Mouse (Mus musculus): Measurements from ENCODE around the gene Cnot11. TPM values are rescaled to one million over a fixed set of nuclear protein-coding genes. Genes with fewer than 3 reads are reported as not detected.

Cnot11 gene
- 10 to 100 TPM; 22.8 to 26.4 TPM for total RNA-seq (2021)
- long read RNA-seq, experiment 1, transcript Cnot11-201 (7 exons, 3,162 nt), result major isoform, 22 of 26 reads
- long read RNA-seq, experiment 1, partial matches to known transcripts, result 1 of 26 reads
- long read RNA-seq, experiment 1, other reads (novel, unspliced or antisense), result 2 of 26 reads
- long read RNA-seq, experiment 2, transcript Cnot11-201 (7 exons, 3,162 nt), result major isoform, 7 of 11 reads
- long read RNA-seq, experiment 2, partial matches to known transcripts, result 2 of 11 reads
- long read RNA-seq, experiment 2, other reads (novel, unspliced or antisense), result 1 of 11 reads

GRCm38 (mm10) chr1:39534831-39535230 is at the start of gene Cnot11:
Cnot11 (plus strand) TSS chr1:39534992.
- Histone ChIP-seq H3K4me3 (peak within 1 kb of the TSS; percentile 73), H3K27ac (peak within 1 kb of the TSS; percentile 89)
- no peak for DNase-seq (ENCODE audit: extremely low spot score in 1 of 2, low spot score in 2 of 2)
- TF ChIP-seq CTCF (IDR thresholded peaks at IDR 0.05), result no peak
- intact Hi-C loops (cut with DNase I), result loop anchor here (5.0 to 10.0 kb wide), 2 partner anchors 117 to 340 kb away; partner anchors contain the start of genes Creg2 and Npas2

GRCm38 (mm10) chr1:39487370-39487769 is 47.4 kb upstream of the Cnot11 start:
- H3K27ac ChIP-seq, result no peak overlapping the region
- H3K4me3 ChIP-seq, result no peak overlapping the region
- no peak for TF ChIP-seq CTCF (IDR thresholded peaks at IDR 0.05)
- DNase-seq (ENCODE audit: extremely low spot score in 1 of 2, low spot score in 2 of 2), result no peak
- intact Hi-C loops (cut with DNase I), result no loop called here

DNA sequence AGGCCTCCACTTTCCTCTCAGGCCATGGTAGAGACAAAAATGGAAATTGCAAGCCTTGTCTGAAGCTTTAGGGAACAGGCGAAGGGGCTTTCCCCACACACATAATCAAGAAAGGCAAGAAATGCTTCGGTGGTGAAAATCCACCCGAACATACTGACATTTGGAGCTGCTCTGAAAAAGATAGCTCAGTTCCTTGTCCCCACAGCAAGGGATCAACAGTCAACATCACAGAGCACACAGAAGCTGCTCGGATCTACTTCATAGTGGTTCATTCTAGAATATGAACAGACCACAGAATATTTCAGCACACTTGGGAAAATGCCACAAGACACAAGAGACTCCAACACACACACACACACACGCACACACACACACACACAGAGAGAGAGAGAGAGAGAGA is 41.6 kb upstream of the Cnot11 start:
- no peak for DNase-seq (ENCODE audit: extremely low spot score in 1 of 2, low spot score in 2 of 2)
- TF ChIP-seq CTCF (IDR thresholded peaks at IDR 0.05), result no peak
- intact Hi-C loops (cut with DNase I), result no loop called here
- no peak overlapping the region for H3K27ac ChIP-seq
- no peak overlapping the region for H3K4me3 ChIP-seq

- DNase-seq (ENCODE audit: extremely low spot score in 1 of 2, low spot score in 2 of 2), result no peak
- intact Hi-C loops (cut with DNase I), result no loop called here
- Histone ChIP-seq H3K4me3 (no peak overlapping the region), H3K27ac (no peak overlapping the region)
- TF ChIP-seq CTCF (IDR thresholded peaks at IDR 0.05), result no peak
Measured at GRCm38 (mm10) chr1:39493664-39494063, 41.1 kb upstream of the Cnot11 start.

GRCm38 (mm10) chr1:39496995-39497394 is 37.8 kb upstream of the Cnot11 start:
- Histone ChIP-seq H3K4me3 (no peak overlapping the region), H3K27ac (no peak overlapping the region)
- no peak for DNase-seq (ENCODE audit: extremely low spot score in 1 of 2, low spot score in 2 of 2)
- intact Hi-C loops (cut with DNase I), result loop anchor here (5.0 kb wide), 1 partner anchor 60 kb away; no protein-coding TSS in a partner anchor
- no peak for TF ChIP-seq CTCF (IDR thresholded peaks at IDR 0.05)

GRCm38 (mm10) chr1:39497748-39498147 is 37.0 kb upstream of the Cnot11 start:
- TF ChIP-seq CTCF (IDR thresholded peaks at IDR 0.05), result peak; percentile 7
- no peak for DNase-seq (ENCODE audit: extremely low spot score in 1 of 2, low spot score in 2 of 2)
- Histone ChIP-seq H3K4me3 (no peak overlapping the region), H3K27ac (no peak overlapping the region)
- intact Hi-C loops (cut with DNase I), result loop anchor here (5.0 kb wide), 1 partner anchor 60 kb away; no protein-coding TSS in a partner anchor

GRCm38 (mm10) chr1:39499485-39499941 is 35.3 kb upstream of the Cnot11 start:
- Histone ChIP-seq H3K27ac (no peak overlapping the region), H3K4me3 (no peak overlapping the region)
- DNase-seq (ENCODE audit: extremely low spot score in 1 of 2, low spot score in 2 of 2), result no peak
- no peak for TF ChIP-seq CTCF (IDR thresholded peaks at IDR 0.05)
- intact Hi-C loops (cut with DNase I), result loop anchor here (5.0 kb wide), 1 partner anchor 62 kb away; no protein-coding TSS in a partner anchor

GRCm38 (mm10) chr1:39502817-39503633 is 31.8 kb upstream of the Cnot11 start:
- Histone ChIP-seq H3K4me3 (no peak overlapping the region), H3K27ac (no peak overlapping the region)
- no peak for DNase-seq (ENCODE audit: extremely low spot score in 1 of 2, low spot score in 2 of 2)
- no peak for TF ChIP-seq CTCF (IDR thresholded peaks at IDR 0.05)
- intact Hi-C loops (cut with DNase I), result no loop called here

DNA sequence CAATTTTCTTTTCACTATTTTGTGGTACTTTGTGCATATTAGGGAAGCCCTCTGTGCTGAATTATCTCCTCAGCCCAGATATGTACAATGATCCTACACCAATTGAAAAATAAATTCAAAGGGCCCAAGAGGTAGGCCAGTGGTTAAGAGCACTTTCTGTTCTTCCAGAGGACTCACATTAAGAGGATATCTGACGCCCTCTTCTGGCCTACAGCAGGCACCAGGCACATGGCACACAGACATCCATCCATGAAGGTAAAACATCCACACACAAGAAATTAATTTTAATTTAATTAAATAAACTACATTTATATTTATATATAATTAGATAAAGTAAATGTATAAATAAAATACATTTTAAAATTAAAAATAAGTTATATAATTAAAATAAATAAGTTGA is 30.5 kb upstream of the Cnot11 start:
- Histone ChIP-seq H3K4me3 (no peak overlapping the region), H3K27ac (no peak overlapping the region)
- TF ChIP-seq CTCF (IDR thresholded peaks at IDR 0.05), result peak; percentile 69
- intact Hi-C loops (cut with DNase I), result loop anchor here (1.0 kb wide), 1 partner anchor 112 kb away; no protein-coding TSS in a partner anchor
- no peak for DNase-seq (ENCODE audit: extremely low spot score in 1 of 2, low spot score in 2 of 2)

DNA sequence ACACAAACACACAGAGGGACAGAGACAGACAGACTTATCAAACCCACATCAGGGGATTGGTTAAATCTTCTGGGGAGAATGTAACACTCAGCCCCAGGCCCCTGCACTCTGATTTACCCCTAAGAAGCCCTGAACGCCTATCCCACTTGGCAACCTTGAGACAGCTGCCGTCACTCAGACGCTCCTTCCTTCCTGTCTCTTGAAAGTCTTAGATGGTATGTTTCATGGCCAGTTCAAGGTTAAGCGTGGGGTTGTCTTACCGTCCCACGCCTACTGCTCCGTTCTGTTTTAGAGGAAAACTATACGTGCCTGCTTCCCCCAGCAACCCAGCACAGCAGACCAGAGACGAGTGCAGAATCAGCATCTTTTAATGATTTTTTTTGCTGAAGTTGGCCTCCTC is 29.2 kb upstream of the Cnot11 start:
- intact Hi-C loops (cut with DNase I), result no loop called here
- TF ChIP-seq CTCF (IDR thresholded peaks at IDR 0.05), result no peak
- no peak overlapping the region for H3K27ac ChIP-seq

DNA sequence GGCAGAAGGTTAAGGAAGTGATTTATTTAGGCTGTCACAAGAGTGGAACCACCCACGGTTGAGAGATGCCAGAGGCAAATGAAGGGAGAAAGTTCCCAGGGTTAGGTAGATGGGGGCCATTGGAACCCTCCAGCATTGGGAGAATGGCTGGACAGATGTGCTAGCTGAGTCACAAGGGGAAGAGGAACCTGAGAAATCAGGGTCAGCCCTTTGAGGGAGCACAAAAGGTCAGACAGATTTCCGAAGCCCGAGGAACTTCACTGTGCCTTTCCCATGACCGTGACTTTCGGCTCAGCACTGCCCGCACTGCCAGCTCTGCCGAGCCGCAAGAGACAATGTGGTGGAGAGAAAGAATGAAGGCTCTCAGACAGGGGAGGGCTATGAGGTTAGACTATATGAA is 23.0 kb upstream of the Cnot11 start:
- intact Hi-C loops (cut with DNase I), result no loop called here
- no peak for DNase-seq (ENCODE audit: extremely low spot score in 1 of 2, low spot score in 2 of 2)
- TF ChIP-seq CTCF (IDR thresholded peaks at IDR 0.05), result no peak
- no peak overlapping the region for H3K27ac ChIP-seq
- H3K4me3 ChIP-seq, result no peak overlapping the region

More for the DNA sequence above, 29.2 kb upstream of the Cnot11 start:
- no peak overlapping the region for H3K4me3 ChIP-seq
- no peak for DNase-seq (ENCODE audit: extremely low spot score in 1 of 2, low spot score in 2 of 2)

DNA sequence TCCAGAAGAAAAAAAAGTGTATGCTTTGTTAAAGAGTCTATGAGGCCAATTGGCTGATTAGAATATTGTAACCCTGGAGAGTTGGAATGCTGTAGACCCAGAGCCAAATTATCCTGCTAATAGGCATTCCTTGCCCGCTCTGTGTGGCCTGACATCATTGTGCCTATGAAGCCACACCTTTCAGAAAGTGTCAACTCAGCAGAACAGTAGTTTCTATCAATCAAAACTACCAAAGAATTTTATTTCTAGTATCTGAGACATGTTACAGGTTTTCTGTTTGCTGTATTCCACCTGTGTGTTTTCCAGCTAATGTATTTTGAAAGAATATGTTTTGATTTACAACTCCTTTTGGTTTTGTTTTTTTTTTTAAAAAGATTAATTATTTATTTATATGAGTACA is 22.6 kb upstream of the Cnot11 start:
- no peak overlapping the region for H3K27ac ChIP-seq
- intact Hi-C loops (cut with DNase I), result no loop called here
- no peak for TF ChIP-seq CTCF (IDR thresholded peaks at IDR 0.05)
- DNase-seq (ENCODE audit: extremely low spot score in 1 of 2, low spot score in 2 of 2), result no peak
- no peak overlapping the region for H3K4me3 ChIP-seq

Measured in left cerebral cortex, adult 2 months (tissue).